Mouse (Mus musculus) cerebellum, adult 2 months (tissue): ENCODE measurements around the gene Cckar.
A peak's percentile ranks its signal among the peaks of the same experiment; 100 is the strongest.

Source experiments
- CTCF ChIP-seq: fragments of 200-500 bp; IDR thresholded peaks from 2 replicates; pipeline ENCODE4 v1.5.1; 2011; ENCODE audit warnings: low read depth, mild to moderate bottlenecking, control low read depth, low read length, moderate library complexity, borderline replicate concordance; ENCODE audit not compliant: insufficient read depth
- POLR2A ChIP-seq: fragments of 200-500 bp; IDR thresholded peaks from 2 replicates; pipeline ENCODE4 v1.6.1; 2011; ENCODE audit warnings: low read length, control low read depth, borderline replicate concordance; ENCODE audit not compliant: insufficient read depth

DNA sequence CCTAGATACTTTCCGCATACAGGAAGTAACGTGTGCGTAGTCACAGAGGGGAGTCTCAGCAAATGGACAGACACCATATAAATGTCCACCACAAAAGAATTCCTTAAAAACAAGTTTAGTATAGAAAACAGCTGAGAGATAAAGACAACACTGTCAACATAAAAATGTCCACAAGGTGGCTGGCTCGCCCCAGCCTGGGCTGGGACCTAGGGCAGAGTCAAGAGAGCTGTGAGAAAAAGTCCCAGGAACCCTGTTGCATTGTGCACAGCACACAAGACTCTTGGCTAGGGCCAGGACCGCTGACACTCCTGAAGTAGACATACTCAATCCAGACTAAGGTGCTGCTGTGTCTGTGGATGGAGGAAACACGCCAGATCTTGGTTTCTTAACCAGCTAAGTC is 49.6 kb downstream of the Cckar start:
- TF ChIP-seq POLR2A (no peak), CTCF (peak; percentile 27; the same call in 1 of the 2 replicates)
